Mouse (Mus musculus) intestine, postnatal 0 days (tissue): Measurements from ENCODE around the gene Col16a1. TPM values are rescaled to one million over a fixed set of nuclear protein-coding genes. Genes with fewer than 3 reads are reported as not detected.

Experiments
- ATAC-seq: fragments of 200-750 bp; cut with Nextera tagmentation; 2 replicates; pipeline ENCODE4 v1.8.0; 2017; ENCODE audit warnings: mild to moderate bottlenecking, moderate TSS enrichment, moderate library complexity
- H3K27ac ChIP-seq: fragments of 300-500 bp; sonication (generic); 2 replicates; pipeline ENCODE4 v1.5.1; 2014; ENCODE audit warnings: mild to moderate bottlenecking, low read depth, low read length, moderate library complexity
- H3K27me3 ChIP-seq: fragments of 300-500 bp; sonication (generic); replicated peaks from 2 replicates; pipeline ENCODE4 v1.6.1; 2014; ENCODE audit warnings: low read length, mixed read lengths; ENCODE audit not compliant: control insufficient read depth, insufficient read depth
- H3K36me3 ChIP-seq: fragments of 300-500 bp; sonication (generic); 2 replicates; pipeline ENCODE4 v1.6.1; 2014; ENCODE audit warnings: mild to moderate bottlenecking, moderate library complexity; ENCODE audit not compliant: control insufficient read depth, insufficient read depth
- H3K4me1 ChIP-seq: fragments of 300-500 bp; sonication (generic); replicated peaks from 2 replicates; pipeline ENCODE4 v1.6.1; 2014; ENCODE audit warnings: antibody characterized with exemption, low read length, mixed read lengths; ENCODE audit not compliant: control insufficient read depth, insufficient read depth
- H3K4me2 ChIP-seq: fragments of 300-500 bp; sonication (generic); replicated peaks from 2 replicates; pipeline ENCODE4 v1.6.1; 2014; ENCODE audit warnings: low read depth, mild to moderate bottlenecking, moderate library complexity
- H3K4me3 ChIP-seq: fragments of 300-500 bp; sonication (generic); 2 replicates; pipeline ENCODE4 v1.5.1; 2014; ENCODE audit warnings: low read depth, low read length
- H3K9ac ChIP-seq: fragments of 300-500 bp; sonication (generic); 2 replicates; pipeline ENCODE4 v1.6.1; 2014; ENCODE audit warnings: mild to moderate bottlenecking, low read depth, low read length
- H3K9me3 ChIP-seq: fragments of 300-500 bp; sonication (generic); 2 replicates; pipeline ENCODE4 v1.6.1; 2016; ENCODE audit warnings: mixed run types; ENCODE audit not compliant: control insufficient read depth
- CTCF ChIP-seq: sonication (generic); IDR thresholded peaks from 2 replicates; pipeline ENCODE4 v1.5.1; 2016; ENCODE audit warnings: low read depth, mild to moderate bottlenecking, control low read depth, antibody characterized with exemption, moderate library complexity
- WGBS: fragments of 180-500 bp; shearing (Covaris S2); extraction: QIAGEN DNeasy Blood & Tissue Kit; methylation state at CpG from one replicate; pipeline ENCODE4 v1.1.7; 2014; 5-methylcytosine and 5-hydroxymethylcytosine counted together
- polyA plus RNA-seq: library from polyadenylated mRNA; unstranded; fragments of >200 nt; fragmentation: Nextera tagmentation; extraction: Ambion mirVana; gene quantifications from 2 replicates; pipeline ENCODE4 v1.2.1, GENCODE M21; 2015

The Col16a1 gene
- polyA plus RNA-seq, 1 experiment from 2014 or later: 25.6 TPM

- no peaks in the 10 kb centered on the region for H3K9me3 ChIP-seq
Observed at GRCm38 (mm10) chr4:130084331-130084945, 36.8 kb downstream of the Col16a1 start.

GRCm38 (mm10) chr4:130085246-130085820, 37.7 kb downstream of the Col16a1 start:
- H3K36me3 ChIP-seq: no peaks in the 10 kb centered on the region
- H3K4me3 ChIP-seq: no peak overlapping the region
- H3K9ac ChIP-seq: no peak overlapping the region
- WGBS: 72% methylated on average over 12 of the region's 12 CpGs
- H3K4me2 ChIP-seq: no peak overlapping the region
- no peak for TF ChIP-seq CTCF
- H3K9me3 ChIP-seq: no peaks in the 10 kb centered on the region
- H3K4me1 ChIP-seq: no peaks in the 10 kb centered on the region
- H3K27me3 ChIP-seq: no peaks in the 10 kb centered on the region; the same call in 1 of the 2 replicates
- no peak overlapping the region for H3K27ac ChIP-seq
- no peak for ATAC-seq

More at GRCm38 (mm10) chr4:130084331-130084945, 36.8 kb downstream of the Col16a1 start:
- Histone ChIP-seq H3K27me3 (no peaks in the 10 kb centered on the region; the same call in 1 of the 2 replicates), H3K27ac (no peak overlapping the region), H3K4me3 (no peak overlapping the region), H3K36me3 (no peaks in the 10 kb centered on the region), H3K4me2 (no peak overlapping the region), H3K4me1 (no peaks in the 10 kb centered on the region), H3K9ac (no peak overlapping the region)
- TF ChIP-seq CTCF: no peak
- ATAC-seq: no peak
- WGBS: 69% methylated on average over 7 of the region's 7 CpGs

GRCm38 (mm10) chr4:130087293-130087692, 39.7 kb downstream of the Col16a1 start:
- TF ChIP-seq CTCF: peak; percentile 100

GRCm38 (mm10) chr4:130095137-130095536, 47.5 kb downstream of the Col16a1 start:
- H3K9me3 ChIP-seq: no peaks in the 10 kb centered on the region
- WGBS: 80% methylated on average over 3 of the region's 3 CpGs
- H3K4me3 ChIP-seq: no peak overlapping the region
- no peaks in the 10 kb centered on the region for H3K27me3 ChIP-seq
- no peak overlapping the region for H3K9ac ChIP-seq
- H3K36me3 ChIP-seq: peaks cover 8% of the 10 kb centered on the region; the same call in 1 of the 2 replicates
- H3K4me2 ChIP-seq: no peak overlapping the region
- no peaks in the 10 kb centered on the region for H3K4me1 ChIP-seq
- ATAC-seq: no peak
- H3K27ac ChIP-seq: no peak overlapping the region
- TF ChIP-seq CTCF: no peak

More at GRCm38 (mm10) chr4:130087293-130087692, 39.7 kb downstream of the Col16a1 start:
- no peaks in the 10 kb centered on the region; the same call in 1 of the 2 replicates for H3K27me3 ChIP-seq
- H3K27ac ChIP-seq: no peak overlapping the region
- ATAC-seq: no peak
- H3K4me3 ChIP-seq: no peak overlapping the region
- H3K9me3 ChIP-seq: no peaks in the 10 kb centered on the region
- 12% methylated on average over 7 of the region's 7 CpGs for WGBS
- H3K4me1 ChIP-seq: no peaks in the 10 kb centered on the region
- H3K36me3 ChIP-seq: 0 out of 2 replicates have a peak, but pooled peaks cover 2% of the 10 kb centered on the region
- H3K9ac ChIP-seq: no peak overlapping the region
- H3K4me2 ChIP-seq: no peak overlapping the region

- peaks cover 9% of the 10 kb centered on the region for H3K4me1 ChIP-seq
- H3K4me2 ChIP-seq: no peak overlapping the region
- H3K9me3 ChIP-seq: no peaks in the 10 kb centered on the region
- H3K9ac ChIP-seq: no peak overlapping the region
- no peak for ATAC-seq
- no peak overlapping the region for H3K4me3 ChIP-seq
- H3K36me3 ChIP-seq: no peaks in the 10 kb centered on the region; the same call in 1 of the 2 replicates
- no peaks in the 10 kb centered on the region for H3K27me3 ChIP-seq
- peak overlapping the region; percentile 35; the same call in 1 of the 2 replicates for H3K27ac ChIP-seq
- WGBS: 38% methylated on average over 8 of the region's 8 CpGs
- TF ChIP-seq CTCF: no peak
Observed at GRCm38 (mm10) chr4:130101183-130101582, 53.5 kb downstream of the Col16a1 start.

GRCm38 (mm10) chr4:130102111-130102651, 54.5 kb downstream of the Col16a1 start, which contains the start of gene Pef1:
Gene Pef1 (plus strand): TSS chr4:130102558.
- Histone ChIP-seq H3K9ac (peak within 1 kb of the TSS; percentile 22; the same call in 1 of the 2 replicates), H3K9me3 (no peaks in the 10 kb centered on the region), H3K27ac (peak within 1 kb of the TSS; percentile 54), H3K4me2 (no peak within 1 kb of the TSS), H3K4me1 (peaks cover 9% of the 10 kb centered on the region), H3K4me3 (no peak within 1 kb of the TSS), H3K27me3 (no peaks in the 10 kb centered on the region), H3K36me3 (no peaks in the 10 kb centered on the region)
- 3% methylated on average over 6 of the region's 6 CpGs for WGBS
- no peak for ATAC-seq
- no peak for TF ChIP-seq CTCF
